Mouse (Mus musculus) T-helper 2 cell (primary cell): ENCODE data around the gene Eps15.

Experiments used
- in situ Hi-C: fragments of 300-600 bp; cut with MboI, MseI; formaldehyde crosslinking; loops from one replicate; pipeline ENCODE4 v1.15.1; 2025; ENCODE audit warnings: high pct_unique_total_duplicates

Eps15 gene

DNA sequence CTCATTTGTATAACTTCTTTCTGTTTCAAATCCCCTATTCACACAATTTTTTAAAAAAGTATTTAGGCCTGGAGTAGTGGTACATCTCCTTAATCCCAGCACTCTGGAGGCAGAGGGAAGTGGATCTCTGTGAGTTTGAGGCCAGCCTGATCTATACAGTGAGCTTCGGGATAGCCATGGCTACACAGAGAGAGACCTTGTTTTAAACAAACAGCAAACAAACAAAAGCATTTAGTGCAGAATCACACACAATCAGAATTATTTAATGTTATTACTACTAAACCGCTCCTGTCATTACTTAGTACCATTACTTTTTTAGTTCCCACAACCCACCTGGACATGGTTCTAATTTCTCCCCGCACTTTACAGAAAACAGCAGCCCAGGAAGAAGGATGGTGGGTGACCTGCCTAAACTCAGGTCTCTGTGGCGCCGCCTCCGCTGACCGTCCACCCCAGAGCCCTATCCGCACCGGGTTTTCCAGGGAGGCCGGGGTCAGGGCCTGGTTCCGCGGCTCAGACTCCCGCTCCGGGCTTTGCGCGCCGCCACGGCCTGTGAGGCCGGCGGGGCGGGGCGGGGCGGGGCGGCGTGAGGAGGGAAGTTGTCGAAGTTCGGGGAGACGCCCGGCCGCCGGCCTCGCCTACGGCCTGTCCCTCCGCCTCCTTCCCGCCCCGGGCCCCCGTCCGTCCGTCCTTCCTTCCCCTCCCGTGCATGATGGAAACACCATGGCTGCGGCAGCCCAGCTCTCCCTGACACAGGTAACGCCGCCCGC, at the start of gene Eps15:
Gene Eps15, plus strand, starts transcription at position 580 of the 770 bp plus-strand sequence.
- in situ Hi-C loops, result no loop called here

DNA sequence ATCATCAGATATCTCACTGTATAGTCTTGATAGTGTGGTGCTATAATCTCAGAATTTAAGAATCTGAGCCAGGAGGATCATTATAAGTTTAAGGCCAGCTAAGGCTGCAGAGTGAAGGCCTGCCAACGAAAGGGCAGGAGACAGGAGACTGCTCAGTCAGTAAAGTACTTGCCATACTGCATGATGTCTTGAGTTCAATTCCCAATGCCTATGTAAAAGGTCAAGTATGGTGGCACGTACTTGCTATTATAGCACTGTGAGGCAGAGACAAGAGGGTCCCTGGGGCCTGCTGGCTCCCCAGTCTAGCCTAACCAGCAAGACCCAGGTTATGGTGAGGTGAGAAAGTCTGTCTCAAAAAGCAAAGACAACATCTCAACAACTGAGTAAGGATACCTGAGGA, 45.9 kb upstream of the Eps15 start, which contains the start of gene Calr4:
Gene Calr4, plus strand, starts transcription at position 301 of the 400 bp plus-strand sequence.
- in situ Hi-C loops, result no loop called here

DNA sequence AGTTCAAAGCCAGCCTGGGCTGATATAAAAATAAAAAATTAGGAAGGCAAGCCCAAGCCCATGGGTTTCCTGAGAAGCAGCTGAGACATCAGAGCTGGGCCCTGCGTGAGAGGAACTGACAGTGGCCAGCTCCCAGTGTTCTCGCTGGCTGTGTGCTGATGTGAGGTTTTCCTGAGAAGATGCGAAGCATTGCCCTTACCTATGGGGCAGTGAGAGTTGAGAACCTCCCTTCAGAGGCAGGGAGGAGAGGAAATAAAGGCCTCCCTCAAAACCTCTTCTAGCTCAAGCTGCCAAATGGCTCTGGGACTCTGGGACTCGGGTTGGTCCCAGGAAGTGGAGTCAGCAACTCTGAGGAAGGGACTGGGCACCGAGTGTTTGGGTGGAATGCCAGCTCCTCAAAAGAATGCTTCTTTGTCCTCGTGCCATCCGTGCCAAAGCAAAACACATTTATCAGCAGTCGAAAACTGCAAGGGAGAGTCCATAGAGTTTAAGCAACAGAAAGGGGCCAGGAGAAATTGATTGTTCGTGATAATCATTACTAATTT, 45.2 kb upstream of the Eps15 start:
- in situ Hi-C loops, result no loop called here

DNA sequence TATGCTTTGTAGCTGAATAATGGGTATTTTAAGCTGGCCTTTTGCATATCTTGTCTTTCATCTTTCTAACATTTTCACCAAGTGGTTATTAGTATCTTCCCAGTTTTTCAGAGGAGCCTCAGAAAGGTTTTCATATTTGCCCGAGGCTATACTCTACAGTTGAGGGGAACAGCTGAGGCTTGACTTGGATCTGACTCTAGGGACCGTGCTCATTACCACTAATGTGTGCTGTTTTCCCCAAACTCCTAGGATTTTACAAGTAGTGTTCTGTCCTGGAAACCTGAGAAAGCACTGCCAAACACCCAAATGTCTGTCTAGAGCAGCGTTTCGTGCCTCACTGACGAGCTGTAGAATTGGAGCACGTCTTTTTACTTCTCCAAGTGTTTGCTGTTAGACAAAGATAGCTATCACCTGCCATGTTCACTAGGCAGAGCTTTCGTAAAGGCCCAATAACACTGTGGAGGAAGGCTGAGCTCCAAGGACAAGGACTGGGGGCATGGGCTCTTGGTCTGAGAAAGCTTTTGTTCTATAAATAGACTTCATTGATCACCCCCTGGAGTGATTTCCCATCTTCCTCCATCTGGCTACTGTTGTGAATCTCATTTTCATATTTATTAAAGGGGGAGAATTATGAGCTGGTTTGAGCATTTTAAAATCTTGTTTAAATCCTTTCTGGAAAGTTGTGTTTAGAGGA, 43.7 kb upstream of the Eps15 start:
- in situ Hi-C loops, result no loop called here

DNA sequence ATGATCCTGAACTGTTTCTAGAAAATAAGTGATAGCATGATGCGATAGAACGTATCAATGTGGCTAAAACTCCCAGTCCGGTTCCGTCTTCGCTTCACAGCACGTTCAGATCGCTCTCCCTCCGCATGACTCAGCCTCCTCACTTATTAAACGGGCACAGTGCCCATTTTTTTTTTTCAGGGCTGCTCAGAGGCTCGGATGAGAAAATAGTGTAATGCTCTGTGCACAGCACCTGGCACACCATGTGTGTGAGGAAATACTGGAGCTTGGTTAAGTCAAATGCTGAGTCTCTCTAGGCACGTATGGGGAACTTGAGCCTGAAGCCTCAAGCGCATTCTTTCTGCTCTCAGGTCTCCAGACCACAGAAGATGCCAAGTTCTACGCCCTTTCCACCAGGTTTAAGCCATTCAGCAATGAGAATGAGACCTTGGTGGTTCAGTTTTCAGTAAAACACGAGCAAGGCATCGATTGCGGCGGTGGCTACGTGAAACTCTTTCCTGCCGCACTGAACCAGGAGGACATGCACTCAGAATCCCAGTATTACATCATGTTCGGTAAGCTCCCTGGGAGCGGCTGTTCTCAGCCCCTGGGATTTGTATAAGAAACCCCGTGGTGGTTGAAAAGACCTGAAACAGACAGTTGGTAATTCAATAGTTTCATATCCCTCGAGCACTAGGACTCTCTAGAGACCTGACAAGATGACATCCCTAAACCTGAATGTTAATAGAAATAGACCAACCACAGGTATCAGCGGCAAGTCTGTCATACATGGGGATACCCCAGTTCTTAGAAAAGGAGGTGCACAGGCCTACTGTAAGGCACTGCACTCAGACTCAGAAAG, 41.4 kb upstream of the Eps15 start:
- in situ Hi-C loops, result no loop called here

DNA sequence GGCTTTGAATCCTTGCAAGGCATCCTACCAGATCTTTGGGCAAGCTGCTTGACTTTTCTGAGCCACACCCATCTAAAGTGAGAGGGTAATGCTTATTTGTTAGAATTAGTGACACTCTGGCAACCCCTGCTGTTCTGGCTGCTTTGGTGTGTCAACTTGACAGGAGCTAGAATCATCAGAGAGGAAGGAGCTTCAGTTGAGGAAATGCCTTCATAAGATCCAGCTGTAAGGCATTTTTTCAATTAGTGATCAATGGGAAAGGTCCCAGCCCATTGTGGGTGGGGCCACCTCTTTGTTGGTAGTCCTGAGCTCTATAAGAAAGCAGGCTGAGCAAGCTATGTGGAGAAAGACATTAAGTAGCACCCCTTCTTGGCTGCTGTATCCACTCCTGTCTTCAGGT, 38.8 kb upstream of the Eps15 start:
- in situ Hi-C loops, result no loop called here

DNA sequence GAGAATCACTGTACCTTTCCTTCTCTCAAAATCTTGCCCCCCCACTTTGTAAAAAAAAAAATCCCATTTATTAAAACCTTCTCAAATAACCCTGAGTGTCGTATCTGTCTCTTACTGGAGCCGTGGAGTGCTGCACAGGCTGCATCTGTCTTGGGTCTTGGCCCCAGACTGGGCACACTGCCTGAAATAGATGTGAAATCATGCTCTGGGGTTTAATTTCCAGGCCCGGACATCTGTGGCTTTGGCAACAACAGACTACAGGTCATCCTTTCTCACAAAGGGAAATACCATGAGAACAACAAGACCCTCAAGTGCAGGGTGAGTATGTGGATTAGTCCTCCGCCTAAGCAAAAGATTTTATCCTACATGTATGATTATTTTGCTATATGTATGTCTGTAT, 38.1 kb upstream of the Eps15 start:
- in situ Hi-C loops, result no loop called here

DNA sequence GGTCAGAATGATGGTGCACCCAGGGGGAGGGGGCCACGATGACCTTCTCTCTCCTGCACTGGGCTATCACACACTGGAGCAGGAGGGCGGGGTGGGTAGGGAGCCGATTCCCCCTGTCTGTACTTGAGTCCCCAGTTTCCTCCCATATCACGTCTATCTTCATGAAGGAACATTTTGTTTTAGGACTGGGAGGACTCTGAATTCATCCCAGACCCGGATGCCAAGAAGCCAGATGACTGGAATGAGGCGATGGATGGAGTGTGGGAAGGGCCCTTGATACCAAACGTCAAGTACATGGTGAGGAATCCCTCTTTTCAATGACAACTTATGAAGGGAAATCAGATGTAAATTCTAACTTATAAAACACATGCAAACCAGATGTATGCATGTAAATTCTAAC, 35.6 kb upstream of the Eps15 start:
- in situ Hi-C loops, result no loop called here

DNA sequence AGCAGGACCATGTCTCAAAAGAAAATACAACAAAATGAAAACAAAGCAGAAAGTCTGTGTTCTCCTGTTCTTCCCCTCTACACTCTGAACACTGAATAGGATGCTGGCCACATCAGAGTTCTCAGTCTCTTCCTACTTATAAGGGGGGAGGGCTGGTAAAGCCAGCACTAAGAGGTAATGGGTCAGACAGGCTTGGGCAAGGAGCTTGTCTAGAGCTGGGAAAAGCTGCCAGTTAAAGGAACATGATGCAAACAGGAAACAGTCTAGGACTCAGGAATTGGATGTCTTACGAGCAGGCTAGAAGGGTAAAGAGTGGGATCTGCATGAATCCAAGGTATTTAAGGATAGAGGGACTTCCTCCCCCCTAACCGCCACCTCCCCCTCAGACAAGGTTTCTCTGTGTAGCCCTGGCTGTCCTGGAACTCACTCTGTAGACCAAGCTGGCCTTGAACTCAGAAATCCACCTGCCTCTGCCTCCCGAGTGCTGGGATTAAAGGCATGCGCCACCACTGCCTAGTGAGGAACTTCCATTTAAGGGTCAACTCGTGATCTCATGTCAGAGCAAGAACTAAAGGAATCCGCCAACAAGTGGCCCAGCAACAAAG, 35.0 kb upstream of the Eps15 start:
- in situ Hi-C loops, result no loop called here

DNA sequence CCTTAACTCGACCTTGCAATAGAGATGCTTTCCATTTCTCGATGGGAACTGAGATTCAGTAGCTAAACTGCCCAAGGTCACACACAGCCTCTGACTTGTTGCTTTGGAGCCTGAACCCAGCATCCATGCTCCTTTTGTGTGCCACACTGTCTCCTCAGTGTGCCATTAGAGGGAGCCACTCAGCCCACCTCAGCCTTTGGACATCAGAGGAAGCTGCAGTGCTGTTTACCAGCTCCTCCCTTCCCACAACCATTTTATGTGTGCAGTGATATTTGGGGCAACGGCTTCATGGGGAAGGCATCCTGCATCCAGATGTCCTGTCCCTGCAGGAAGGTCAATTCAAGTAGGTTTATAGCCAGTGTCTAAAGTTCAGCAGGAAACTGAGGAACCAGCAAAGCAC, 28.5 kb upstream of the Eps15 start:
- in situ Hi-C loops, result no loop called here

DNA sequence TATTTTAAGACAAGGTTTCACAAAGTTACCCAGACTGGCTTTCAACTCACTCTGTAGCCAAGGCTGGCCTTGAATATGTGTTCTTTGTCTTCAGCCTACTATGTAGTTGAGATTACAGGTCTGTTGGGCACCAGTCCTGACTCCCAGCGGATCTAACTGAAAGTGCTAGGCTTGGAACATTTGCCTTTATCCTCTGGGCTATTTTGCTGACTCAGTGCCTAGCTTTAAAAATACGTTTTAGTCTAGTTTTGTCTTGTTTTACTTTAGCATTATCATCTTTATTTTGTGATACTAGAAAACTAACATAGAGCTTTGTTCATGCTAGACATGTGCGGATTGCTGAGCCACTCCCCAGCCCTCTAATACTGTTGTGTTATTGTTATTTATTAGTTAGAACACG, 27.9 kb upstream of the Eps15 start:
- in situ Hi-C loops, result no loop called here

DNA sequence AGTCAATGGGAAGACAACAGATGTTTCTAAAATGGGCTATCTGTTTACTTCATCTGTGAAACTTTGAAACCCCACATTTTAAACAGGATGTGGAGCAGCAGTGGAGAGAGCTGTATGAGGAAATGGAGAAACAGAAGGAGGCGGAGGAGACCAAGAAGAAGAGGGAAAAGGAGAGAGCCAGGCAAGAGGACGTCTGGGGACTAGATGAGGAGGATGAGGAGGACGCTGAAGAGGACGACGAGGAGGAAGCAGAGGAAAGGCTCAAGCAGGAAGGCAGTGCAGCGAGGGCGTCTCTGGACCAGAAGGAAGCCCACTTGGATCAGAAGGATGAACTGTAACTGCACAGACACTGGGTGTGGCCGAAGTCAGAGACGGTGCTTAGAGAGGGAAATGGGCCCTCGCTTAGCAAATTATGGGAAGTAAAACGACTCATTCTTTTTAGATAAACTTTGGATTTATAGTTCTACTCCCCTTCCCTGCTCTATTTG, 26.4 kb upstream of the Eps15 start:
- in situ Hi-C loops, result no loop called here

DNA sequence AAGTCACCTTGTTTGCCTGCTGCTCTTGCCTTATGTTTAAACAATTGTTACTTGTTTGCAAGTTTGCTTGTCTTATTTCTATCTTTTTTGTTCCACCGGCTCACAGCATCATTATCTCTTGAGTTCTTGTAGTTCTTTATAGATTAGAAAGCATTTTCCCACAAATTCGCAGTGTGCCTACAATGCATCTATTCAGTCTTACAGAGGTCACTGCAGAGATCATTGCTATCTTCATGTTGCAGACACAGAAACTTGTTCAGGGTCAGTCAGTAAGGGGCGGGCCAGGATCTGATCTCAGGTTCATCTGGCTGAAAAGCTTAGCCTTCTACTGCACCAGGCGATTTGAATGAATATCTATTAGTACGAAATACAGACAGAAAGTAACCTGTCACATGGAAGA, 25.6 kb upstream of the Eps15 start:
- in situ Hi-C loops, result no loop called here

DNA sequence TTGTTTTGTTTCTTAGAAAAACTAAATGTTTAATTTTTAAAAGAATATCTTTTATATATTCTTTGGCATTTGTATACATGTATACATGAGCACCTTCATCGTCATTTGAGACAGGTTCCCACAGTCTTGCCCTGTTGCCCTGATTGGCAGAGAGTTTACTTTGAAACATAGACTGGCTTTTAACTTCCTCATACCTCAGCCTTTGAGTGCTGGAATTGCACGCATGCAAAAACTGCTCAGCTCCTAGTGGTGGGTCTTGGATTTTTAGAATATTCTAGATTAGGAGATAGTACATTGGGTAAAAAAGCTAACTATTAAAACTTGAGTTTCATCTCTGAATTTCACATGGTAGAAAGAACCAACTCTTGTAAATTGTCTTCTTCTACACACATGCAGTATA, 24.7 kb upstream of the Eps15 start:
- in situ Hi-C loops, result no loop called here

DNA sequence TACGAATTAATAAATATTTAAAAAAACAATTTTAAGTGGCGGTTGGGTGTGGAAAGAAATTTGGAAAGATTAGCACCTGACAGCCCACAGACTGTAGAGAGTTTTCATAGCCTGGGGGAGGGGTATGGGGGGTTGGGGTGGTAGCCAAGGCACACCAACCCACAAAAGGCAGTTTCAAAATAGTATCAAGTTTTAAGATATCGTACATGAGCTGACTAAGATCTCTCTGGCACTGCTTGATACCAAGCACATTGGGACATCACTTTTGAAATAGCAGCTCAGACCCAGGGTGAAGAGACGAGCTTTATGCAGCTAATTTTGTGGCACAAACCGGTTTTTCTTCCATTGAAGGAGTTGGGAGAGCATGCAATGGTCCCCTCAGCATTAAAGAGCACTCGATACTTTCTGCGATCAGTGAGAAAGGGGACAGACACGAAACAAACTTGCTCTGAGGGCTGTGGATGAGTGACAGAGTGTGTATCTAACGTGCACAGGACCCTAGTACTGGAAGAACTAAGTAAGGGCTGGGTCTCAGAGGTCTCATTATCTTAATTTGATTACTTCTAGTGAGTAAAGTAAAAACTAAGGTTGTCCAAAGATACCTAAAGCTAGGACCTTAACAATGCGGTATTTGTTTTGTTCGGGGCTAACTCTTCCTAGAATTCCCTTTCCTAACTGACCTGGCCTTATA, 24.2 kb upstream of the Eps15 start:
- in situ Hi-C loops, result no loop called here

DNA sequence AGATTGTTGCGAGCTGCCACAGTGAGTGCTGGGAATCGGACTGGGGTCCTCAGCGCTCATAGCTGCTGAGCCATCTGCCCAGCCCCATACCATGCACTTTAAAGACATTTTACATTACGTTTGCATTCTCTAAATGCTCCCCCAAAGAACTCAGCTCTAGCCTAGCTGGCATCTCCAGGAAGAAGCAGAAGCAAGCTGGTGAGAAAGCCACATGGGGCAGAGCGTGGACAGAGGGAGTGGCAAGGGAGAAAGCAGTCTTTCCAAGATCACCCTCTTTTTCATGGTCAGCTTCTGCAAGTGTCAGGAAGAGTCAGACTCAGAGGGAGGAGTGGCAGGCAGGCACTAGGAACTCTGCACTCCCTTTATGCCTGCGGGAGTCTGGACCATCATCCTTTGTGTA, 23.3 kb upstream of the Eps15 start:
- in situ Hi-C loops, result no loop called here

DNA sequence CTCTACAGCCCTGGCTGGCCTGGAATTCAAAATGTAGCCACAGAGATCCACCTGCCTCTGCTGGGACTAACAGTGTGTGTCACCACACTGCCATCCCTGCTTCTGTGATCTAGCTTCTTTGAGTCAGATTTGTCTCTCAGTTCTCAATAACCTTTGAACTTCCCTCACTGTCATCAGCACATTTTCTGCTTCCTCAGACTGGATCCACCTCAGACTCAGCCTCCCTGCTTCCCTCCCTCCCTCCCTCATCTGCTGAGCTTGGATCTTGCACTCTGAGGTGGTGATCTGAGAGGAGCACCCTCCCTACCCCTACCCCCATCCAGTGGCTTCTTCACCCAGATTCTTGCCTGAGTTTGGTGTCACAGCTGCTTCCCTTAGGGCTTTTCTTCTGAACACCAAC, 22.4 kb upstream of the Eps15 start:
- in situ Hi-C loops, result no loop called here

DNA sequence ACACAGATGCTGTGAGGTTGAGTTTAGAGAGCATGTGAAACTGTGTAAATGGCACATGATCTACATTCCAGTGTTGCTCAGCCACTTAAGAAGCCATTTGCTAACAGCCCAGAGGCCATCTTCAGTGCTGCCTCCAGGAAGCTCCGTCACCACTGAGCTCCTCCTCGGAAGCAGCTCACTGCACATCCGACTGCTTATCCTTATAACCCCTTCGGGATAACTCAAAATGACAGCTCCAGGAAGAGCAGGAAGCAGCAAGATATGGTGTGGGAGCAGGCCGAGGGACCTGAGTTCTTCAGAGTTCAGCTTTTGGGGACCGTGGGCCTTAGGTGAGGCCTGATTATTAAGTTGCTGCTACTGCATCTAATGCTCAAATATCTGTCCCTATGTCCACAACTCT, 18.0 kb upstream of the Eps15 start:
- in situ Hi-C loops, result no loop called here

DNA sequence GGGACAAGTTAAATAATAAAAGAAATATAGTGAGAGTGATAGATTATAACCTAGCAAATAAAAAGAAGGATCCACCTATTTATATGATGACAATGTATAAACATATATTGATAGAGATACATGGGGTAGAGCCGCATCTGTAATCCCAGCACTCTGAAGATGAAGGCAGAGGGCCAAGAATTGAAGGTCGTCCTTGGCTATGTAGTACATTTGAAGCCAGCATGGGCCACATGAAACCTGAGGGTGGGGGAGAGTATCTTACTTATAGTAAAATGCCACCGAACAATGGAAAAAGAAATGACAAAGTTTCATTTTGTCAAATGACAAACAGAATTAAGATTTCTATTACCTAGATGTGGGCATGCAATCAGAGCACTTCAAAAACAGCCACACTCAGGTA, 14.0 kb upstream of the Eps15 start:
- in situ Hi-C loops, result no loop called here

DNA sequence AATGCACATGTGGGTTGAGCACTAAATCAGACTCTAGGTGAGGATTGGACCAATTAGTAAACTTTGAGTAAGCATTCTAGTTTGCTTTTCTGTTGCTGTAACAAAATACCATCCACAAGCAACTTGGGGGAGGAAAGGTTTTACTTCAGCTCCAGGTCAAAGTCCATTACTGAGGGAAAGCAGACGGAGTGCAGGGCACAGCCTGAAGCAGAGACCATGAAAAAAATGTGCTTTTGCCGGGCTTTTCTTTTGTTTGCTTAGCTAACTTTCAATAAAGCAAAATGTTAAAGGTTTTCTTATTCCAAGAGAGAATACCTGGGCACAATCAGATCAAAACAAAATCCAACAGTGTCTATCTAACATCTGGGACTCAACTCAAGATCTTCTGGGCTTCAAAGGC, 13.3 kb upstream of the Eps15 start:
- in situ Hi-C loops, result no loop called here

DNA sequence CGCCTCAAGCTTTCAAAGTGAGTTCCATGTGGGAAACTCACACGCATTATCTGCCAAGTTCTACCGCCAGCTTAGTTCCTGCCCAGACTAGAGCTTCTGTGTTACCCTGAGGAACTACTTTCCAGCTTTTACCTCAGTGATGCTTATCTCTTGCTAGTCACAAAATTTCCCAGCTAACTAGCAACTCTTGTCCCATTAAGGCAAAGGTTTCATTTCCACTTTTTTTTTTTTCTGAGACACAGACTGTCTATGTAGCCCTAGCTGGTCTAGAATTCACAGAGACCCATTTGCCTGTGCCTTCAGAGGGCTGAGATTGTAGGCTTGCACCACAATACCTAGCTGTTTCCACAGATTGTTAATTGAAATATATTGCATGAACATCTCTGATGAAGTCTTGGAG, 12.6 kb upstream of the Eps15 start:
- in situ Hi-C loops, result no loop called here
